Mouse (Mus musculus) lung, postnatal 0 days (tissue): ENCODE measurements at regions not wholly inside any gene's neighbourhood (a gene's known extent, or its start where the extent isn't known, plus 50 kb on each side); places are given as distances from the start of the nearest gene placed in this dataset.

ENCODE experiments used
- CTCF ChIP-seq: IDR thresholded peaks from 2 replicates; pipeline ENCODE4 v1.5.1; 2016; ENCODE audit warnings: antibody characterized with exemption, mild to moderate bottlenecking
- EP300 ChIP-seq: IDR thresholded peaks from 2 replicates; pipeline ENCODE4 v1.6.1; 2016; ENCODE audit warnings: antibody characterized with exemption, mild to moderate bottlenecking, control low read depth

DNA sequence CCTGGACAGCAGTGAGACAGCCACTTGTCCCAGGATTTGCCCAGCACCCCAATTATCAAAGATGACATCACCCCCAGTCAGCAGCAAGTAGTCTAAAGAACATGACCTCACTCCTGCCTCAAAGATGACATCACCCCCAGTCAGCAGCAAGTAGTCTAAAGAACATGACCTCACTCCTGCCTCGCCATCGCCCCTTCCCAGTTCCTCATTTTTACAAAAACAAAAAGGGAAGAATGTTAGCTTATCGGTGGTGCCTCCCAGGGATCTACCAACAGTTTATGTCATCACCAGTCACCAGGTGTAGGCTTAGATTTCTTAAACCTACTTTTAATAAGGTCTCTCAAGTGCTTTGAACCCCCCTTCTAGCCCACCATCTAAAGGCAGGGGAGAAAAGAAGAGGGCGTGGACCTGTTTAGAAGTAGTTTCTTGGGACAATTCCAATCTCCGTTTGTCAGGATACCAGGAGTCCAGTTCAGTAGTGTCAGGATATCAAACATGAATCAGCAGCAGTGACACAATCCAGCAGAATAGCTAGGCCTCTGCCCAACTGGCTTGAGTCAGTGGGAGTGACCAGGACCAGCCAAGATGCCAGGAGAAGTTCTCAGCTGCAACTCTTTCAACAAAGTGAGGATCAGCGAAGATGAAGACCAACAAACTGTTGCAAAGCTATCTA, 99.1 kb downstream of the Nucb2 start:
- TF ChIP-seq CTCF (no peak), EP300 (no peak)
